Mouse (Mus musculus) gastrocnemius, postnatal 4 days (tissue): ENCODE data around the gene Pou6f1. TPM values are rescaled to one million over a fixed set of nuclear protein-coding genes. Genes with fewer than 3 reads are reported as not detected.
"Not testable (repeated sequence)": the region's sequence is repeated elsewhere in the genome, so short reads cannot be mapped to it uniquely, and the experiment has no call there.

Experiments
- DNase-seq, 2 experiments: peaks; one replicate each; pipeline ENCODE4 v3.0.0; 2021 to 2022; ENCODE audit warnings: low spot score in 2 of 2, mixed read lengths in 2 of 2
- total RNA-seq, 2 experiments: library from RNA; stranded (reverse); gene quantifications; 2 replicates each; pipeline ENCODE4 v1.2.3; 2021

Pou6f1 gene
- total RNA-seq, 2 experiments from 2014 or later: 15.2 TPM

DNA sequence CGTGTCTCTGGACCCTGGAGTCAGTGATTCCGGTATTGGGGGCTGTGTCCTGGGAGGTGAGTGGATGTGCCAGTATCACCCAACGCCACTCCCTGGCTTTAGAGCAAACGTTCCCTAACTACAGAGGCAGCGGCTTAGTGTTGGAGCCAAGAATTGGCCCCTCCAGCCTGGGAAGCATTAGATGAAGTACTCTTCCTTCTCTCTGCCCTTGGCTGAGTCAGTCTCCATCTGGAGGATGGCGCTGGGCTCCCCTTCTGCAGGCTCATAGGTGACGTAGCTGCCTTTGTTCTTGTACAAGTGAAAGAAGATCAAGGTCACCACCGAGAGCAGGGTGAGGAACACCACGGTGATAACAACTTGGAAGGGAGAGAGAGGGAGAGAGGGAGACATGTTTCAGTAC, 21.9 kb upstream of the Pou6f1 start:
- not testable (repeated sequence) for DNase-seq

DNA sequence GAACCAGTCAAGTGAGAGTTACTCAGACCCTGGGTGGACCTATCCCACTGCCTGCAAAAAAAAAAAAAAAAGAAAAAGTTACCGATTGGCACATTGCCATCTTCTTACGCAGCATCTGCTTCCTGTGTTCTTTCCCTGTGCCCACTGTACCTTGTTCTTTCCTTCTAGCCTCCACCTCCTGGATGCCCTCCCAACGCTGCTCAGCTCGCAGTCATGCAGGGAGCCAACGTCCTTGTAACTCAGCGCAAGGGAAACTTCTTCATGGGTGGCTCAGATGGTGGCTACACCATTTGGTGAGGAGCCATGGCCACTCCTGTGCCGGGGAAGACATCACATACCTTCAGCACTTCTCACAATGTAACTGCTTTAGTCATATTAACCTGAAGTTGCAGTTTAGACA, 19.4 kb upstream of the Pou6f1 start:
- DNase-seq: no peak

DNA sequence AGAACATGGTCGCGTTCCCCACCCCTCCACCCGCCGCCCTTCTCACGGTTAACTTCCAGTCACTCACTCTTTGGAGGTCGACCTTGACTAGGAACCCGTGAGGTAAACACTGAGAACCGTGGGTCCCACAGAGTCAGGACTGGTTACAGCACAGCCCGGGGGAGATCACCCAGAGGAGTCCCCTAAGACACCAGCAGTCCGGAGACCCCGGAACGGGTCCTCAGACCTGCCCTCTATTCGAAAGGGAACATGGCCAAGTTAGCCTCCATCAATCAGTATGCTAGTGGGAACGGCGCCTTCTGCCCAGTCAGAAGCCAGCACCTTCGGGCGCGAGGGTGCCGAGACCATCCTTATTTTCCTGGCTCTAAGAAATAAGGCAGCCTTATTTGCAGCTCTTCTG, 16.4 kb upstream of the Pou6f1 start:
- no peak for DNase-seq

DNA sequence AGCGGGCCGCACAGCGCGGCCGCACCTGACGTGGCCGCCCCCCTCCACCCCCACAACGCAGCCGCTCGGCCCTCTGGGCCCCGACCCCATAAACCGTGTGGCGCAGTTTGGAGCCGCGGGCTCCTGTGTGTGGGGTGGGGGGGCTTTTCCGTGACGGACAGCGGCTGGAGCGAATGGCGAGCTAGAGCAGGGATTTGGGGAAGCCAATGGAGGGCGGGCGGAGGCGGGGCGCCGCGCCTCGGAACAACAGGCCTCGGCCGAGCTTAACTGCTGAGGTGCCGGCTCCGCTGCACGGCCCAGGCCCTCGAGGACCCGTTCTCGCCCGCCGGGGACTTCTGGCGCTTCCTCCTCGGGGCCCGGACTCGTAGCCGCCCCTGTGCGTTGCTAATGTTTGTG, 16.0 kb upstream of the Pou6f1 start:
- peak; percentile 89 to 96 for DNase-seq

DNA sequence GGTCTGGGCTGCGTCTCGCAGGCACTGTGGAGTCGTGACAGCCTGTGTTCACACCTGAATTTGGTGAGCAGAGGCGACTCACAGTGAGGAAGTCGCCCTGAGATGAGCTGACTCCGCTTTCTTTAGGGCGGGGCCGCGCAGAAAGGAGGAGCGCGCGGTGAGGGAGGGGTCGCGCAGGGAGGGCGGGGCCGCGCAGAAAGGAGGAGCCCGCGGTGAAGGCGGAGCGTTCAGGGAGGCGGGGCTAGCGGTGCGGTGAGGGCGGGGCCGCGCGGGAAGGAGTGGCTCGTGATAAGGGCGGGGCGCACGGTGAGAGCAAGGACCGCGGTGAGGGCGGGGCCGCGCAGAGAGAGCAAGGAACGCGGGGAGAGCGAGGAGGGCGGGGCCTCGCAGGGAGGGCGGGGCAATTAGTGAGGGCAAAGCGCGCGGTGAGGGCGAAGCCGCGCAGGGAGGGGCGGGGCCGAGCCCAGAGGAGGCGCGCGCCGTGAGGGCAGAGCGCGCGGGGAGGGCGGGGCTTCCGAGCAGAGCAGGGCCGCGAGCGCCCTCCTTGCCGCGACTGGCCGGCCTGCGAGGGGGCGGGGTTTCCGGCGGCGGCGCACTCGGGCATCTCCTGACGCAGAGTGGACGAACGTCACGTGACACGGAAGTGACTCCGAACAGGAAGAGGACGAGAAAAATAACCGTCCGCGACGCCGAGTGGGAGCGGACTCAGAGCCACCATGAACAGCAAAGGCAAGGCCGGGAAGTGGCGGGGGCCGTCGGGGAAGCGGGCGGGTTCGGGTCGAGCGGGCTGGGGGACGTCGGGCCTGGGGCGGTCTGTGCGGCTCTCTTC, 15.4 kb upstream of the Pou6f1 start, which contains the start of gene Dazap2:
Gene Dazap2, plus strand, starts transcription at position 354 of the 829 bp plus-strand sequence.
- peak; percentile 98 to 99 for DNase-seq

DNA sequence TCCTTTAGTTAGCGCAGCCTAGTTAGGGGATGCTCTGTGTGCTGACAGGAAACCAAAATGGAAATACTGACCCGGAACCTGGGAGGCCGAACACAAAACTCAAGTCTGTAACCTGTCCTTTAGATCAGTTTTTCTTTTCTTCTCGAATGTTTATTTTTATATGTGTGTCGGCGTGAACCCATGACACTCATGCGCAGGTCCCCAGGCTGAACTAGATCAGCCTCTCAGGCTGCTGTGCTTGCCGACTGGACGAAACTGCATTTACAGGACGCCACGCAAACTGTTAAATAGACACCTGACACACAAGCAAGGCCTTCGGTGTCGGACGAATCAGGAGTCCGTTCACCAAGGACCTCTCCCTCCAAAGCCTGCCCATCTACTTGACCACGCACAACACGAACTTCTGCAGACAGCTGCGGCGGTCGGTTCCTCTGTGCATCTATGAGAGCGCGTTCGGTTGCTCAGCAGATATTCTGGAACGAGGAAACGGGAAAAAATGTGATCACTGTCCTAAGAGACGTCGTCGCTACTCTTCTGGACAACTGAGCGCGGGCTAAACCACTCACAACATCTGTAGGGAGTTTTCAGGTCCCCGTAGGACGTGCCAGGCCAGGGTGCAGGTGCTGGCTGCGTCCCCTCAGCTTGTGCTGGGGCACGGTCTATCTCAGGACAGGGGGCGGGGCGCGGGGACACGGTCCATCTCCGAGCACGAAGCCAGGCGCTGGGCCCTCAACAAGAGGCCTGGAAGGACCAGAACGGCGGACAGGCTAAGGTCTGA, 14.6 kb upstream of the Pou6f1 start:
- DNase-seq: peak in 1 of 2 experiments; percentile 46

DNA sequence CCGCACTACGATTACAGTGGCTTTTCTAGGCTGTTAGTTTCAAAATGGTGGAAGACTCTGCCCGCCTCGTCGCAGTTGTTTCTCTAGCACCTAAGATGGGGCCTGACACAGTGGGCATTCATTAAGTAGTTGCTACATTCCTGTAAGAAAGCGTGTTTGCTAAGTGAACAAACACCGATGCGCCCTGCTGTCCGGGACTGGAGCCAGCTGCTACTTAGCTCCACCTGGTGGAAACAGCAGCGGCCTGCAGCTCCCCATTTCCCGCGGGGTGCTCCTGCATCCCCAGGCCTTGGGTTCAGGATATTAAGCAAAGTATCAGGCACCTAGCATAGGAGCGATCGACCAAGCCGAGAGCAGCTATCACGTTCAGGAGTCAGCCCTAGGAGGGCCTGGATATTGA, 13.8 kb upstream of the Pou6f1 start:
- peak; percentile 68 to 79 for DNase-seq

DNA sequence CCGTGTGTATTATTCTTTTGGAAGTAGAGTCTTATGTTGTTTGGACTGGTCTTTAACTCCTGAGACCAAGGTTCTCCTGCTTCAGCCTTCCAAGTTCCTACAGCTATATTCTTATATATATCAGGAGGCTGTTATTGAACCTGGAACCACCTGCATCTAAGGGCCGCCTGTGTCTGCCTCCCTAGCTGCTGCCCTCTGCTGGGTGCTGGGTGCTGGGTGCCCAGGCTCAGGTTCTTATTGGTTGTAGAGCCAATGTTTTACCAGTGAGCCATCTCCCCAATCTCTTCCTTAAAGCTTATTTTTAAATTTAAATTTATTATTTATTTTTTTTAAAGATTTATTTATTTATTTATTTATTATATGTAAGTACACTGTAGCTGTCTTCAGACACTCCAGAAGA, 12.6 kb upstream of the Pou6f1 start:
- DNase-seq: no peak

DNA sequence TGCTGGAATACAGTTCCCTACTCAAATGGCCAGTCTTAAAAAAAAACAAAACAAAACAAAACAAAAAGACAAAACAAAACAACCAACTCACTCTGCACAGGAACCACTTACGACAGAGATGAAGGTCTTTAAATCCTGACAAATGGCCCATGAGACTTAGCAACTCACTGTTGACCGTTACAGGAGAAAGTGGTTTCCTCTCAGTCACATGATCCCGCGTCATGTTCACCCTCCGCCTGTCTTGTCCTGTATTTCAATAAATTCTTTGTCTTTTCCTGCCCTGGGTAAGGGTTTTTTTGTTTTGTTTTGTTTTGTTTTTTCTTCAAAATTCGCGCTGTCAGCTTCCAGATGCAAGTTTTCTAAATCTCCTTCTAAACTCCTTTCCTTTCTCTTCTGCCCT, 12.2 kb upstream of the Pou6f1 start:
- no peak for DNase-seq

- not testable (repeated sequence) for DNase-seq
Measured at GRCm38 (mm10) chr15:100606677-100607076, 6.9 kb upstream of the Pou6f1 start.

- DNase-seq: no peak
Measured at GRCm38 (mm10) chr15:100601669-100602068, 1.9 kb upstream of the Pou6f1 start.

GRCm38 (mm10) chr15:100600696-100601272, 1.0 kb upstream of the Pou6f1 start:
- DNase-seq: no peak

DNA sequence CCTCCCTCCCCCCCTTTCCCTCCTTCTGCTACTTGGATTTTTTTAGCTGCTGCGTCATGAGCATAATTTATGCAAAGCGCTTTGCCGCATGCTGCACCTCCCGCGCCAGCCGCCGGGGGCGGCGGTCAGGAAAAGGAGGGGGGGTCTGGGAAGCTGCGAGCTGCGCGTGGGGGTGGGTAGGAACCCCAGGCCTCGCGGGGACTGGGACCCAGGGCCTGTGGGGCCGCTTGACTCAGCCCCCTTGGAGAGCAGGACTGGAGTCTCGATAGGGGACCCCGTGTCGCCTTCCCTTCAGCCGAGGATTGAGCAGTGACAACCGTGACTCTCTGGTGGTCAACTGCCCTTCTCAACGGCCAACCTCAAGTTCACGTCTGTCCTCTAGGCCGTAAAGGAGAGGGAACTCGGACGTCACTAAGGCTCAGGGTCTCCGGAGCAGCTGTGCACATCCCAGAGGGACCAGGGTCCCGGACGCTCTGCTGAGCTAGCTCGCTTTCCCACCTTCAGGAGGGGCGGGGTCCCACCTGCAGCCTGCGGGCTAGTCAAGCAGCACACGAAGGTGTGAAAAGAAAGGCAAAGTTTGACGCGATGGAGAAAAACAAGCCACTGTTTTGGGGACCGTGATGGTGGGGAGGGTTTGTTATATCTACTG, 387 bp upstream of the Pou6f1 start:
- peak; percentile 44 to 74 for DNase-seq

DNA sequence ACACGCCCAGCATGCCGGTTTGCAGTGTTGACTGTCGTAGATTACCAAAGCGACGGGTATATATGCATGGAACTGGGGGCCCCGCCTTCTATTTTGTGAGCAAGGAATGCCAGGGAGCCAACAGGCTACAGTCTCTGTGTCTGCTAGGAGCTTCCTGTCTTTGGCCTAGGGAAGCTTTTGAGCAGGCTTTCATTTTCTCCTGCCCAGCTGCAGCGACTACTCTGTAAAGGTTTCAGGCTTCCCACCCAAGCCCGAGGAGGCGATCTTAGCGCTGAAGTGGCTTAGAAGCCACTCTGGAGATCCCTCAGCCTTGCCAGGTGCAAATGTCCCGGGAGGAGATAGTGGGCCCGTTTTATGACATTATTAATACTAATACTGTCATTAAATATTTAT, 905 bp downstream of the Pou6f1 start:
- DNase-seq: peak in 1 of 2 experiments; percentile 31

- no peak for DNase-seq
Measured at GRCm38 (mm10) chr15:100598287-100598882, 1.4 kb downstream of the Pou6f1 start.

- no peak for DNase-seq
Measured at GRCm38 (mm10) chr15:100592817-100593216, 7.0 kb downstream of the Pou6f1 start.

GRCm38 (mm10) chr15:100590436-100590835, 9.3 kb downstream of the Pou6f1 start:
- DNase-seq: no peak

GRCm38 (mm10) chr15:100588297-100588696, 11.5 kb downstream of the Pou6f1 start:
- DNase-seq: no peak

DNA sequence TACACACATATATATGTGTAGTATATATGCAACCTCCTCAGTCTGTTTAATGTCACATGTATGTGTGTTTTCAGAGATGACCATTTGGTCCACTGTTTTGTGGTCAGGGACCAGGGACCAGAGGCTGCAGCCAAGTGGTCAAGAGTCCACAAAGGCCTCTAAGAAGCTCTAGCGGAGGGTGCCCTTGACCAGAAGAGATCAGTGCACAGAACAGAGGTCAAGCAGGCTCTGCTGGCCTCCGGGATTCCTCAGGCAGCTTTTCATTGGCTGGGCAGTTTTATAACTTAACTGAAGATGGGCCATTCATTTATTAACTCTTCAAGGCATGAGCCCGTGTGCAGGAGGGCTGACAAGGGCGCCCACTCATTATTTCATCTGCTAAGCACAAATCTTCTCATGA, 12.6 kb downstream of the Pou6f1 start:
- DNase-seq: no peak

GRCm38 (mm10) chr15:100585931-100586330, 13.9 kb downstream of the Pou6f1 start:
- no peak for DNase-seq

GRCm38 (mm10) chr15:100580108-100580507, 19.7 kb downstream of the Pou6f1 start:
- no peak for DNase-seq
